Mouse (Mus musculus): ENCODE data around the gene Hspbp1.

DNA sequence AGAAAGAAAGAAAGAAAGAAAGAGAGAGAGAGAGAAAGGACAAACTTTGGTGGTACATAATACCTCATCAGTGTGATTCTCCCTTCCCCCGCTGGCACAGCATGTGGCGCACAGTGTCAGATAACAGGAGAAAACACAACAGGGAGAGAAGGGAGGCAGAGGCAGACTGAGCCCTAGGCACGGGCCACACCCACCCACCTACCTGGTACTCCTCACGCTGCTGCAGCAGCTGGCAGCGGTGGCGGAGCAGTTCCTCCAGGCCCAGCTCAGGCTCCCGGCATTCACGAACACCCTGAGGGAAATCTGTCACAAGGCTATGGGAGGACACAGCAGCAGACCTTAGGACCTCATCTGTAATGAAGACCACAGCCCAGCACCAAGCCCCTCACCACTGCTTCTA lies 21.7 kb downstream of the Hspbp1 start:
- TF ChIP-seq CTCF (IDR thresholded peaks at IDR 0.05; ENCODE audit: low read depth), result no peak
- TF ChIP-seq EP300 (IDR thresholded peaks at IDR 0.05; ENCODE audit: low read depth), result no peak

All from liver, embryonic 14.5 days (tissue).